Mouse (Mus musculus): ENCODE results near the gene Pknox2. TPM values are rescaled to one million over a fixed set of nuclear protein-coding genes. Genes with fewer than 3 reads are reported as not detected.
A peak's percentile ranks its signal among the peaks of the same experiment; 100 is the strongest.

Gene Pknox2
- total RNA-seq, 2 experiments from 2014 or later: 25.4 to 29.5 TPM

GRCm38 (mm10) chr9:37004676-37005075, 142.5 kb downstream of the Pknox2 start:
- no peak for DNase-seq (ENCODE audit: low spot score in 2 of 2)

- peak; percentile 29 to 37 for DNase-seq (ENCODE audit: low spot score in 2 of 2)
Observed at GRCm38 (mm10) chr9:37001935-37002535, 145.2 kb downstream of the Pknox2 start.

GRCm38 (mm10) chr9:36999393-36999792, 147.8 kb downstream of the Pknox2 start:
- DNase-seq (ENCODE audit: low spot score in 2 of 2): no peak

GRCm38 (mm10) chr9:36990626-36991368, 156.4 kb downstream of the Pknox2 start:
- no peak for DNase-seq (ENCODE audit: low spot score in 2 of 2)

GRCm38 (mm10) chr9:36989991-36990390, 157.2 kb downstream of the Pknox2 start:
- no peak for DNase-seq (ENCODE audit: low spot score in 2 of 2)

GRCm38 (mm10) chr9:36985233-36985632, 162.0 kb downstream of the Pknox2 start:
- peak in 1 of 2 experiments; percentile 53 for DNase-seq (ENCODE audit: low spot score in 2 of 2)

GRCm38 (mm10) chr9:36976596-36977362, 170.4 kb downstream of the Pknox2 start:
- no peak for DNase-seq (ENCODE audit: low spot score in 2 of 2)

GRCm38 (mm10) chr9:36973486-36974227, 173.6 kb downstream of the Pknox2 start:
- peak in 1 of 2 experiments; percentile 49 for DNase-seq (ENCODE audit: low spot score in 2 of 2)

- no peak for DNase-seq (ENCODE audit: low spot score in 2 of 2)
Observed at GRCm38 (mm10) chr9:36972089-36972488, 175.1 kb downstream of the Pknox2 start.

- no peak for DNase-seq (ENCODE audit: low spot score in 2 of 2)
Observed at GRCm38 (mm10) chr9:36971066-36971465, 176.1 kb downstream of the Pknox2 start.

- DNase-seq (ENCODE audit: low spot score in 2 of 2): peak; percentile 85 to 93
Observed at GRCm38 (mm10) chr9:36970651-36971050, 176.6 kb downstream of the Pknox2 start.

GRCm38 (mm10) chr9:36969131-36969530, 178.1 kb downstream of the Pknox2 start:
- no peak for DNase-seq (ENCODE audit: low spot score in 2 of 2)

GRCm38 (mm10) chr9:36968713-36969112, 178.5 kb downstream of the Pknox2 start:
- peak in 1 of 2 experiments; percentile 73 for DNase-seq (ENCODE audit: low spot score in 2 of 2)

GRCm38 (mm10) chr9:36968236-36968635, 179.0 kb downstream of the Pknox2 start:
- no peak for DNase-seq (ENCODE audit: low spot score in 2 of 2)

- peak in 1 of 2 experiments; percentile 62 for DNase-seq (ENCODE audit: low spot score in 2 of 2)
Observed at GRCm38 (mm10) chr9:36965720-36966119, 181.5 kb downstream of the Pknox2 start.

GRCm38 (mm10) chr9:36964230-36964629, 183.0 kb downstream of the Pknox2 start:
- DNase-seq (ENCODE audit: low spot score in 2 of 2): no peak

- no peak for DNase-seq (ENCODE audit: low spot score in 2 of 2)
Observed at GRCm38 (mm10) chr9:36963512-36963911, 183.7 kb downstream of the Pknox2 start.

- no peak for DNase-seq (ENCODE audit: low spot score in 2 of 2)
Observed at GRCm38 (mm10) chr9:36961874-36962273, 185.3 kb downstream of the Pknox2 start.

- no peak for DNase-seq (ENCODE audit: low spot score in 2 of 2)
Observed at GRCm38 (mm10) chr9:36961153-36961552, 186.1 kb downstream of the Pknox2 start.

GRCm38 (mm10) chr9:36951133-36951484, 196.1 kb downstream of the Pknox2 start:
- DNase-seq (ENCODE audit: low spot score in 2 of 2): no peak
